Mouse (Mus musculus) yolk sac, embryonic 10.5 days (tissue): ENCODE measurements around the gene Syne2.
A peak's percentile ranks its signal among the peaks of the same experiment; 100 is the strongest.

Experiments used
- DNase-seq: peaks from one replicate; pipeline ENCODE4 v3.0.0-alpha.2; 2017; ENCODE audit warnings: low spot score

Gene Syne2

DNA sequence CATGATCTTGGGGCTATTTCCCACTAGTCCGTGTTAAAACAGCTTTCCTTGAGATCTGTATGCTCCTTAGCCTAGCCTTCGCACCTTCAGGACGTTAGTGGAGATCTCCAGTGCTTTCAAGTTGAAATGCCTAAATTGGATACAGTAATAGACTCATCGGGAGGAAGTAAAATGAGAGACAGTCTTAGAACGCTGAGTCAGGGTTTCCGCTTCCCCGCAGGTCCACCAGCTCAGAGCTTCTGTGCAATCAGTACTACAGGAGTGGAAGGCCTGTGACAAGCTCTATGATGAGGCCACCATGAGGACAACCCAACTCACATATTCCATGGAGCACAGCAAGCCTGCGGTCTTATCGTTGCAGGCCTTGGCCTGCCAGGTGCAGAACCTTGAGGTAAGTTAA, 233.9 kb downstream of the Syne2 start:
- DNase-seq: no peak

- DNase-seq: no peak
Observed at GRCm38 (mm10) chr12:76054653-76055052, 236.7 kb downstream of the Syne2 start.

DNA sequence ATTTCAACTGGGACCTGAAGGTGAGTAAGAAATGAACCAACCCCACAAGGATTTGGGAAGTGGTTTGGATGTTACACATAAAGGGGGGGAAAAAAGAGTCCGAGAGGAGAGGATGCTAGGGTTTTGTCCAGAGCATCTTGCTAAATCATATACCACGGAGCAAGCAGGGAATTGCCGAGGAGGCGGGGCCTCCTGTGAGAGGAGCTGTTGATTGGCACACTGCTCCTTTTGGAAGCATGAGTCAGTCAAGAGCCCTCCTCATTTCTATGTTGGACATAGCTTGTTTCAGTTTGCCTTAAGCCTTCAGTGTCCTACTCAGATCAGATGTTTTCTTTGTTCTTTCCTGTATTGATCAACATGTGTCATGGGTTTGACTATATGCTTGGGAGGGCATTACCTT, 245.1 kb downstream of the Syne2 start:
- no peak for DNase-seq

DNA sequence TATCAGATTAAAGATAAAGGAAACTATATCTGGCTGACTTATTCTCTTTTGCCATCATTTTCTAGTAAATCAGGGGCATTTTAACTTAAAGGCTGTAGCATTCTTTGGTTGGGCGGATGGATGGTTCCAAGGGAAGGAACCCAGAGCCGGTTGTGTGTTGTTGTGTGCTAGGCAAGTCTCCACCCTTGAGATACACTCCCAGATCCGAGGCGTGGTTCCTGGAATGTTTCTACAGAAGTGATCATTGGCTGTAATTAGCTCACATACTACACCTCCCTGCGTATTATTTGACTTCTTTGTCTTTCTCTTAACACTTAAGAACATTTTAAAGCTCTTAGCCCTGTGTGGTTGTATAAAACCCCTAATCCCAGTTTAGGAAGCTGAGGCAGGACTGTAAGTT, 252.5 kb downstream of the Syne2 start:
- DNase-seq: no peak

DNA sequence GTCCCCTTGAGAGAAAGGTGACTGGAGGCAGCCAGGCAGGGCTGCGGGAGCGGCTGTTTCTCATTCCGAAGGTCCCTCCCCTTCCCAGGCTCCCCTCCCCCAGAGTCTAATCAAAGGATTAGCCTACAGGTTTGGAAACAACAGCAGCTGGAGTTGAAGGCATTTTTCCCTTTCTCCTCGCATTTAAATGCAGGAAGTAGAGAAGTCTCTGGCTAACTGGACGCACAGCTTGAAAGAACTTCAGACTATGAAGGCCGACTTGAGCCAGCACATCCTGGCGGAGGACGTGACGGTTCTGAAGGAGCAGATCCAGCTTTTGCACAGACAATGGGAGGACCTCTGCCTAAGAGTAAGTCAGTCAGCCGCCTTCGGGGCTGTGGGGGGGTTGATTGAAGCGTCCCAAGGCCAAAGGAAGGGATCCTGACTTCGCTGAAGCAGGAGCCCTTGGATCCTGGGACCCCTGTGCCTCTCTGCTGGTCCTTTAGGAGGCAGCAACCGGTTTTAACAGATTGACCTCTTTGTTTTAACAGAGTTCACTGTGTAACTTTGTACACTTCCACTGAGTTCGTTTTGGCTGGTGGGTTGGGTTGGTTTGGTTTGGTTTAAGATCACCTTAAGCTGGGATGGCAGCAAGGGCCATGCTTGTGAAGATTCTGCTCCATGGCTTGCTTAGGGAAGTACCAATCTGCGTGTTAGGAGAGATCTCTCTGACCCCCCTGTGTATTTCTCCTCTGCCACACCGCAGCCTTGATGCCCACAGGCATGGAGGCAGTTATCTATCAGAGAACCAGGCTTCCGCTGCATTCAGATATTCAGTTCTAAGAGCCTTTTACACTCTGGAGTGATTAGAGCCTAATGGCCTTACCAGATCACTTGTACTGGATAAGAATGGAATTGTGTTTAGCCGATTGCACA, 254.3 kb downstream of the Syne2 start:
- peak; percentile 36 for DNase-seq

DNA sequence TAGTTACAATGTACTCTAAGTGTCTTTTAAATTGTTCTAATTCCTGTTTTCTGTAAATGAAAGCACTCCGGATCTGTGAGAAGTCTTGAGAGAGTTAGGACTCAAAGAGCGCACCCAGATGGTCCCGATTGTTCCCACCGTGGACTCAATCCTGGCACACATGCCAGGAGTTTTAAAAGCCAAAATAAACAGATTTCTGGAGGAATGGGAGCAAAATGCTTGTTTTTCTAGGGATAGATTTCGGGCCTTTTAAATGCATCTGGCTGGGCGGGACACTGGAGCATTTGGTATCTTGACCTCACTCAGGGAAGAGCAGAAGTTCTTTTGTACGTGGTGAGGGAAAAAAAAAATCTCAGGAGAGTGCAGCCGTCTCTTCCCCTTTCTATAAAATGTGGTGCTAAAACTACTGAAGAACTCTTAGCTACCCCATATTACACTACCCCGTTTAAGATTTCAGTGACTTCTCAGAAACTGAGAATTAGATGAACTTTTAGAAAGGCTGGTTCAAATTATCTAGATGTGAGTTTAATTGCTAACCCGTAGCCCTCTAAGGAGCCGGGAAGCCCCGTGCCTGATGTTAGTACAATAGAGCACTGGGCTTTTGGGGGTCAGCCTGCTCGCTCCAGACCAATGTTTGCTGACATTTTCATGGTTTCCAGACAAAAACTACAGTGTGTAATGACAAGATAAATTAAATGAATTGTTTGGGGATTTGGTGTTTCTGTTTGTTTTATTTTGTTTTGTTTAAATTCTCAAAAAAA, 255.3 kb downstream of the Syne2 start:
- DNase-seq: peak; percentile 7

- DNase-seq: no peak
Observed at GRCm38 (mm10) chr12:76073981-76074380, 256.0 kb downstream of the Syne2 start.

DNA sequence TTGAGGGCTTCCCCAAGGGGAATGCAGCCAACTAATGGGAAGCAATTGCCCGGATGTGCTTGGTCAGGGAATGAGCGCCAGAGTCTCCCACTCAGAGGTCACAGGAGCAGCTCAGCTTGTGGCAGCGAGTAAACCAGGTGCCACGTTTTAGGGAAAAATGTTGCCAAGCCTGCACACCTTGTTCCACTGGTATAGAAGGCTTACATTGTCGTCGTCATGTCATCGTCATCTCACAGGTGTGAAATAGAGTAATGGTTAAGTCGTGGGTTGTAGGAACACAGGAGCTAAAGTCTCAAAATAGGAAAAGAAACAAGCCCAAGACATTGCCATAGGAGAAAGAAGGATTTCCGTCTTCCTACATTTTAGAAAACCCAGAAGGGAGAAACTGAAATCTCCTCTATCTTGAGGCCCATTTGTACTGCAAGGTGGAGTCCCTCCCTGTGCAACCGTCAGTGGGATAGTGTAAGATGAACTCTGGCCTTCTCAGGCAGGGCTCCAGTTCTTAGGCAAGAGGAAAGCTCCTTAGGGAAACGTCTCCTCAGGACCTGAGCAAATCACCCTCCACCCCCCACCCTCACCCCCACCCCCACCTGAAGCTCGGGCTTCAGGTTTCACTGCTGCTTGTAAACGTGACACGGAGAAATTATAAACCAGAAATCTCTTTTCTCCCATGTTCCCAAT, 263.1 kb downstream of the Syne2 start:
- DNase-seq: no peak

DNA sequence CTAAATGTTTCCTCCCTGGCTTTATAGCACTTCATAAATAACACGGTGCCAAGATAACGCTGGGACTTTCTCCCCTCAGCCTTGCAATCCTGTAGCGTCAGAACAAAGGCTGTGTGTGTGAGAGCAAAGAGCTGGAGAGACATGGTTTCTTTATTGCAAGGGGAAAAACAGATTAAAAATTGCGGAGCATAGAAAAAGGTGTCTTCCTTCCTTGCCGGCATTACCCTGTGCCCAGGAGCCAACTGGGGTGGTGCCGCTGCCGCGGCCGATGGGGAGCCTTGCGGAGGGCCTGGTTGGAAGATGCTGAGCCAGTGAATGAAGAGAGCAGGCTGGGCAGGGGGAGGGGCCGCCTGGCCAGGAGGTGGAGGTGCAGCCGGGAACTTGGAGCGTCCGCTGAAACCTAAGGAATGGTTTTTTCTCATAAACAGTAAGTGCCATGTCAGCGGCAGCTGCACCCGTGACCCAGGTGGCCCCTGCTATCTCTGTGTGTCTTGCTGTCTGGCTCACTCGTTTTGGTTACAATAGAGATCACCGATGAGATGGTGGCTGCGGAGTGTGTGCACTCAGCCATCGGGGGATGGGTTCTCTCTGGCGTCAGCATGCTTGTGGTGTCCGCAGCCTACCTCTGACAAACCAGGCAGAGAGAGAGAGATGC, 263.8 kb downstream of the Syne2 start:
- peak; percentile 71 for DNase-seq

GRCm38 (mm10) chr12:76085066-76085465, 267.1 kb downstream of the Syne2 start:
- no peak for DNase-seq

DNA sequence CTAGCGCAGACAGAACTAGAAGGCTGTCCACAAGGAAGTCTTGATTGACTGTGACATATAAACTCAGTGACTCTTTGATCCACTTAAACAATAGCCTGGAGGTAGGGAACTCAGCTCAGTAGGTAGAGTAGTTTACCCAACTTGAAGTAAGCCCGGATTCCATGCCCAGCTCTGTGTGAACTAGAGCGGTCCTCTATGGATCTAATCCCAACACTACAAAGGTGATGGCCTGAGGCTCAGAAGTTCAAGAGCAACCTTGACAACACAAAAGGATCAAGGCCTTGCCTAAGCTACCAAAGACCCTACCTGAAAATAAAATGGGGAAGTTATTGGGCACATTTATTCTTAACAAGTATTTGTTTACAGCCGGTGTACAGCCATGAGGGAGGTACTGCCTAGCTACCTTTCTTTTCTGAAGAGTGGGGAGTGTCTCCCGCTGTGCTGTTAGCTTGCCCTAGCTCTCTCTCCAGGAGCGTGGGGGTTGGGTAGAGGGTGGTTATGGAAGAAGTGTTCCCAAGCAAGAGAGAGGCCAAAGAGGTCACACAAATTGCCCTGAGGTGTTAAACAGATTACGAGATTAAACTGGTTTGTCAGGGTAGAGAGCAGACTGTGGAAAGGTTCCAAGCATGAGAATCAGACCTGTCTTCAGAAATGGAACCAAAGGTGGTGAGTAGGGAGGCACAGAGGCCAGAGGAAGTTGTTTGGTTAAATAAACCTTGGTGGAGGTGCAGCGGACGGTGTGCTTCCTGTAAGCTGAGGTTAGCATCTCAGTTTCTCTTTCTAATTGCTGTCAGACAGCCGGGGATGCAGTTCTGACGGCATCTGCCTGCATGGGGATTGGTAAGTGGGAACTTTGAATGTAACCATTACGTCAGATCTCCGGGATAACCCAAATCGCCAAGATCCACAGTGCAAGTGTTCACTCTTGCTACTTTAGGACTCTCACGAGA, 268.3 kb downstream of the Syne2 start:
- no peak for DNase-seq

GRCm38 (mm10) chr12:76087025-76087424, 269.1 kb downstream of the Syne2 start:
- DNase-seq: no peak

DNA sequence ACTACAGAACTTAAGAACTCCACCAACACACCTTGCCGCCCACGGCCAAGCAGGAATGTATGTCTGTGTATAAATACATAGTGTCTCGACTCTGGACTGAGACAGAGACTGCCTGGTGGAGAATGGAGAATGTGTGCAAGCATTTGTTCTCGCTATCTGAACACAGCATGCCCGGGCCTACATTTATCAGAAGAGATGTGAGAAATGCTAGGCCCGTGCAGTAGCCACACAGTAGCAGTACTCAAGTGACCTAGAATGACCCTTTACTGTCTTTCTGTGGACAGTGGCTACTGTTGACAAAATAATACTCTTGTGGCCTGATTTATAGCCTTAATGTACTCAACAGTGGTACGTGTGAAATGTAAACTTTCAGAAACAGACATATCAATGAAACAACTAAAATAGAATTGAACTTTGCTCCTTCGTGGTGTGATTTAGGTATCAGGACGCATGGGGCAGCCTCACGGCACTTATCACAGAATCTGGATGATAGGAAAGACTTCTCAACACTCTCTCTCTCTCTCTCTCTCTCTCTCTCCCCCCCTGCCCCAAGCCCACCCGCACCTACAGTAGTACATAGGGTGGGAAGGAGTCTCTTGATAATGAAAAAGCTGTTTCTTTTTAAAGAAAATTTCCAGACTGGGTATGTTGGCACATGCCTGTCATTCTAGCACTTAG, 275.0 kb downstream of the Syne2 start:
- no peak for DNase-seq

DNA sequence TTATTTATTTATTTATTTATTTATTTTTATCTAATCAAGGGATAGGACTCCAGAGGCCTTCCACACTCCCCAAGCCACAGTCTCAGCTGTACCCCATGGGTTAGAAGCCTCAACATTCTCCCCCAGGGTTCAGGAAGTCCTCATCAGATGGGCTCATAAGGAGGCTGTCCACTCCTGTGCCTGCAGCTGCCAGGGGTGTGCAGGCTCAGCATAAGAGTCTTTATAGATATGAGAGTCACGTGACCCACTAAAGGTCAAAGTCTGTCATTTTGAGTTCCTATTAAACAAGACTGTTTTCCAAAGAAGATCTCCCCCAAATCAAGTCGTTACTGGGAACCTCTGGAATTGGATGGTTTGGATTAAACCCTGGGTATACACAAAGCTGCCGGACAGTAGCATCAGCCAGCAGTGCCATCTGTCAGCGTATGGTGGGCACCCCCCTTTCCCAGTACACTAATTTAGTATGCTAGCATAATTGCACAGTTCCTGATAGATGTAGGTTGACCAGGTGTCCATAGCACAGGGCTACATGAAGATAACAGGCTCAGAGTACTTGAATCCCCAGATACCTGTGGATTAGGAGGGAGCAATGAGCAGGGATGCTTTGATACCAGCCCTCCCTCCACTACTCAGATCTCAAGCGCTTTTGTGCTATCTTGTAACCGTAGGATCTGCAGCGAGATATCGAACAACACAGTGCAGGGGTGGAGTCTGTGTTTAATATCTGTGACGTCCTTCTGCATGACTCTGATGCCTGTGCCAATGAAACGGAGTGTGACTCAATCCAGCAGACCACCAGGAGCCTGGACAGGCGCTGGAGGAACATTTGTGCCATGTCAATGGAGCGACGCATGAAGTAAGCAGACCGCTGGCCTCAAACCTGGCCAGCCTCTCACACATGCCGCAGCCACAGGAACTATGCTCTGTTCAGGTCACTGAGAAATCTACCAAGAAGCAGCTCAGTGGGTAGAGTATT, 276.0 kb downstream of the Syne2 start:
- DNase-seq: no peak

- DNase-seq: no peak
Observed at GRCm38 (mm10) chr12:76095117-76096035, 277.4 kb downstream of the Syne2 start.

DNA sequence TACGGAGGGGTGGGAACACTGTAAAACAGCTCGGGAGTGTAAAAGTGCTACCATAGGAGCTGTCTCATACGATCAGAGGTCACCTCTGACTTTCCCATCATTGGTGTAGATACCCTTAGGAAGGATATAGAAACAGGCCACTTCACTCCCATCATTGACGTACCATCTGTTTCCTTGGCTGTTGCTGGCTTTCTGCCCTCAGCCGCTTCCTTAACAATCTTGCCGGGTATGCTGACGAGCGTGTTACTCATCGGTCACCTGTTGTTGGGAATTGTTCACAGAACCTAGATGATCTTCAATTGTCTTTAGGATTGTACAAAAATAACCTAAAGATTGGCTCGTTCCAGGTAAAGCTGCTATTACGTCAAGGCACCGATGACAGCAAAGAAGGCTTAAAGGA, 284.7 kb downstream of the Syne2 start:
- no peak for DNase-seq

GRCm38 (mm10) chr12:76104596-76105351, 286.8 kb downstream of the Syne2 start:
- no peak for DNase-seq
